Mouse (Mus musculus) cerebellum, adult 2 months (tissue): ENCODE measurements around the gene Prkce. TPM values are rescaled to one million over a fixed set of nuclear protein-coding genes. Genes with fewer than 3 reads are reported as not detected.
A peak's percentile ranks its signal among the peaks of the same experiment; 100 is the strongest.

Experiments used
- DNase-seq, 2 experiments: peaks; one replicate each; pipeline ENCODE4 v3.0.0; 2021
- H3K27ac ChIP-seq: fragments of 200-500 bp; 2 replicates; pipeline ENCODE4 v1.5.1; 2012; ENCODE audit warnings: low read length, control low read depth, inconsistent platforms; ENCODE audit not compliant: insufficient read depth
- H3K27me3 ChIP-seq: fragments of 200-500 bp; 2 replicates; pipeline ENCODE4 v1.6.1; 2012; ENCODE audit warnings: inconsistent platforms, mild to moderate bottlenecking, low read length, moderate library complexity; ENCODE audit not compliant: control insufficient read depth, insufficient read depth
- H3K4me1 ChIP-seq: fragments of 200-500 bp; 2 replicates; pipeline ENCODE4 v1.6.1; 2011; ENCODE audit warnings: low read length; ENCODE audit not compliant: control insufficient read depth, insufficient read depth
- H3K4me3 ChIP-seq: fragments of 200-500 bp; replicated peaks from 2 replicates; pipeline ENCODE3; 2011; ENCODE audit warnings: mild to moderate bottlenecking, low read depth, low read length, control low read depth; ENCODE audit not compliant: insufficient read depth
- CTCF ChIP-seq: fragments of 200-500 bp; IDR thresholded peaks from 2 replicates; pipeline ENCODE4 v1.5.1; 2011; ENCODE audit warnings: low read depth, mild to moderate bottlenecking, control low read depth, low read length, moderate library complexity, borderline replicate concordance; ENCODE audit not compliant: insufficient read depth
- POLR2A ChIP-seq: fragments of 200-500 bp; IDR thresholded peaks from 2 replicates; pipeline ENCODE4 v1.6.1; 2011; ENCODE audit warnings: low read length, control low read depth, borderline replicate concordance; ENCODE audit not compliant: insufficient read depth
- WGBS: fragments of 180-500 bp; shearing (Covaris S2); methylation state at CpG from one replicate; pipeline ENCODE4 v1.1.7; 2018; 5-methylcytosine and 5-hydroxymethylcytosine counted together
- polyA plus RNA-seq: library from polyadenylated mRNA; depleted of rRNA; stranded (reverse); fragments of >200 nt; gene quantifications from 2 replicates; pipeline ENCODE4 v1.2.3, GENCODE M21; 2012

Gene Prkce
- polyA plus RNA-seq, 1 experiment, result 53.7 TPM

GRCm38 (mm10) chr17:86414608-86415007, 247.0 kb downstream of the Prkce start:
- TF ChIP-seq POLR2A (no peak), CTCF (no peak)
- DNase-seq, result no peak
- Histone ChIP-seq H3K4me1 (peaks cover 43% of the 10 kb centered on the region), H3K27me3 (no peaks in the 10 kb centered on the region), H3K27ac (no peak overlapping the region), H3K4me3 (no peak overlapping the region)
- WGBS, result 81% methylated on average over 8 of the region's 8 CpGs

GRCm38 (mm10) chr17:86415989-86416388, 248.4 kb downstream of the Prkce start:
- Histone ChIP-seq H3K4me1 (peaks cover 45% of the 10 kb centered on the region), H3K27ac (no peak overlapping the region), H3K27me3 (no peaks in the 10 kb centered on the region), H3K4me3 (no peak overlapping the region)
- TF ChIP-seq POLR2A (no peak), CTCF (no peak)
- WGBS, result 91% methylated on average over 7 of the region's 7 CpGs
- DNase-seq, result no peak

- no peak overlapping the region for H3K4me3 ChIP-seq
- DNase-seq, result peak; percentile 56 to 61
- no peaks in the 10 kb centered on the region for H3K27me3 ChIP-seq
- no peak overlapping the region for H3K27ac ChIP-seq
- peaks cover 35% of the 10 kb centered on the region for H3K4me1 ChIP-seq
- TF ChIP-seq CTCF, result no peak
- no peak for TF ChIP-seq POLR2A
- WGBS, result 21% methylated on average over 17 of the region's 17 CpGs
These were observed 250.7 kb downstream of the Prkce start for GRCm38 (mm10) chr17:86418334-86418733.

GRCm38 (mm10) chr17:86419199-86419598, 251.6 kb downstream of the Prkce start:
- Histone ChIP-seq H3K4me1 (peaks cover 35% of the 10 kb centered on the region), H3K27ac (no peak overlapping the region), H3K27me3 (no peaks in the 10 kb centered on the region), H3K4me3 (no peak overlapping the region)
- WGBS, result 79% methylated on average over 6 of the region's 6 CpGs
- DNase-seq, result no peak
- TF ChIP-seq POLR2A, result no peak
- no peak for TF ChIP-seq CTCF

GRCm38 (mm10) chr17:86420646-86421338, 253.2 kb downstream of the Prkce start:
- no peak for TF ChIP-seq POLR2A
- no peak for TF ChIP-seq CTCF
- no peak for DNase-seq
- no peak overlapping the region for H3K27ac ChIP-seq

GRCm38 (mm10) chr17:86422023-86422422, 254.4 kb downstream of the Prkce start:
- TF ChIP-seq POLR2A (no peak), CTCF (no peak)
- no peak overlapping the region for H3K27ac ChIP-seq
- 87% methylated on average over 4 of the region's 4 CpGs for WGBS
- DNase-seq, result no peak
- H3K4me3 ChIP-seq, result no peak overlapping the region
- no peaks in the 10 kb centered on the region for H3K27me3 ChIP-seq
- peaks cover 23% of the 10 kb centered on the region for H3K4me1 ChIP-seq

More at GRCm38 (mm10) chr17:86420646-86421338, 253.2 kb downstream of the Prkce start:
- no peaks in the 10 kb centered on the region for H3K27me3 ChIP-seq
- H3K4me1 ChIP-seq, result peaks cover 34% of the 10 kb centered on the region
- no peak overlapping the region for H3K4me3 ChIP-seq
- WGBS, result 65% methylated on average over 10 of the region's 10 CpGs

- Histone ChIP-seq H3K27me3 (no peaks in the 10 kb centered on the region), H3K4me1 (peaks cover 16% of the 10 kb centered on the region), H3K27ac (no peak overlapping the region), H3K4me3 (no peak overlapping the region)
- no peak for DNase-seq
- WGBS, result 40% methylated on average over 6 of the region's 6 CpGs
- TF ChIP-seq CTCF (no peak), POLR2A (no peak)
These were observed 262.3 kb downstream of the Prkce start for GRCm38 (mm10) chr17:86429877-86430276.

GRCm38 (mm10) chr17:86433117-86433516, 265.5 kb downstream of the Prkce start:
- Histone ChIP-seq H3K4me1 (peaks cover 40% of the 10 kb centered on the region), H3K27me3 (no peaks in the 10 kb centered on the region), H3K4me3 (no peak overlapping the region), H3K27ac (no peak overlapping the region)
- WGBS, result 32% methylated on average over 2 of the region's 2 CpGs
- peak in 1 of 2 experiments; percentile 33 for DNase-seq
- TF ChIP-seq POLR2A (no peak), CTCF (no peak)
